Mouse (Mus musculus) v-Abl transformed pro-B cells (cell line): Measurements from ENCODE around the gene Gramd4.
"Not testable (repeated sequence)": the region's sequence is repeated elsewhere in the genome, so short reads cannot be mapped to it uniquely, and the experiment has no call there.

Source experiments
- in situ Hi-C, 2 experiments: fragments of 400-800 bp; cut with MboI; formaldehyde crosslinking; loops; one replicate each; pipeline ENCODE4 v1.15.1; 2025; ENCODE audit not compliant: unreplicated experiment in 2 of 2

Gene Gramd4

DNA sequence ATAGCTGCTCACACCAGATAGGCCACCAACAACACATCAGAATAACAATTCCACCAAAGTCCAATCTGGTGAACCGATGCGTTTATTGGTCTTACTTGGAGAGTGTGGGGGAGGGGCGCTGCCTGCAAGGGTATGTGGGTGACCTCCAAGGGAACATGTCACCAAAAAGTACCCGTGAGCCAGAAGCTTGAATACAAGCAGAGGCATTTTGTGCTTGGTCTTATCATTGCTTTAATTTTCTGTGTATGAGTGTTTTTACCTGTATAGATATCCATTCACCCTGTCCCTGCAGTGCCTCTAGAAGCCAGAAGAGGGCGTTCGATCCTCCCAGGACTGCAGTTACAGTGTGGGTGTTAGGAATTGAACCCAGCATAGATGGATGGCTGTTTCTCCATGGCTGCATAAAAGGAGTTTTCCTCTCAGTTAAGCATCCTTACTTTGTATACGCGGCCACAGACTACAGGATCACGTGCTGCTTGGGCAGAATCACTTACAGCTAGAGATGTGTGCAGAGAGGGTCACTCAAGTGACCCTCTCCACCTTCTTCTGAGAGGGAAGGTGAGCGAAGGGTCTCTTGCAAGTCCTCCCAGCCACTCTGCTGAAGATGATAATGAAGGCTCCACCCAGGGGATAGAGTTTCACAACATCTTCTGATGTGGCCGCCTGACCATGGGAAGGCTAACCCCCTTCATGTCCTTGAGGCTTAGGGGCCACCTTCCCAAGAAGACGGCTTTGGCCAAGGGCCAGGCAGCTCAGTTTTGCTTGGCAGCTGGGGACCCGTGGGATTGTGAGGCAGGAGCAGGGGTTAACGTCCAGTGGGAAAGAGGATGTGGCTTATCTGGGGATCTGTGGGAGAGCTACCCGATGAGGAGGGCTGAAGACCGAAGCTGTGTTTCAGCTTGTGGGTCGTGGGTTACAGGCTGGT, 28.1 kb downstream of the Gramd4 start:
- in situ Hi-C loops: no loop called here

DNA sequence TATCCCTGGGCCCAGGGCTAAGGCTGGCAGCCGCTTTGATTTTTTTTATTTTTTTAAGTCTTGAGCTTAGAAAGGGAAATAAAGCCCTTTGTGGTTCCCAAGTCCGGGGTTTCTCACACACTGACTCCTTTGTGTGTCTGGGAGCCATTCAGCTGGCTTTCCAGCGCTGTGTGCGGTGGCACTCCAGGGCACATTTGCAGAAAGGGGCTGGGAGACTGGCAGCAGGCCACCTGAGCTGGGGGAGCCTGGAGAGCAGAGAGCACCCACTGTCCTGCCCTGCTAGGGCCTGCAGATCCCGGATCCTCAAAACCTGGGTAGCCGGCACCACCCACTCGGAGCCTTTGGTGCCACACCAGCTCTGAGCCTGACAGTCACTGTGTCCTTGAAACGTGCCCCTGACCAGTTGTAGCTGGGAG, 28.8 kb downstream of the Gramd4 start:
- in situ Hi-C loops: no loop called here

DNA sequence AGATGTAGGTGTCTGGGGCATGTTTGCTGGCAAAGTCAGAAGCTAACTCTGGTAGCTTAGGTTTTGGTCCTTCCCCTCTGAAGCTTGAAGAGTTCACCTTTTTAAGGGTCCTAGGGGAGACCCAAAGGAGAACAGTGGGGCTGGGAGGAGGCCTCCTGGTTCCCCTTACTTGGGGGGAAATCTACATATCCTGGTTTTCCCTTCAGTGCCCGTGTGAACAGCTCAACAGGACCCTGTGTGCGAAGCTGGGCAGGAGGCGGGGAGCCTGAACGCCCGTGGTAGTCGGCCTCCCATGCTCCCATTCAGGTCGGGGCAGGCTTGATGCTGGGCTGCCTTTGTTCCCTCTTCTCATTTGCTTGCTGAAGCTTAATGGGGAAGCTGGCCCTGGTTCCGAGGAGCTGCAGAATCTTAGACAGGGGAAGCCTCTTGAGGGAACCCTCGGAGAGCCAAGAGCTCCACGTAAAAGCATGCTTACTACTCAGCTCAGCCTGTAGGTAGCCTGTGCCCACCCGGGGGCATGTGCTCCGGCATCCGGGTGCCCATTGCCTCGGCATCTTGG, 30.2 kb downstream of the Gramd4 start:
- in situ Hi-C loops: no loop called here

DNA sequence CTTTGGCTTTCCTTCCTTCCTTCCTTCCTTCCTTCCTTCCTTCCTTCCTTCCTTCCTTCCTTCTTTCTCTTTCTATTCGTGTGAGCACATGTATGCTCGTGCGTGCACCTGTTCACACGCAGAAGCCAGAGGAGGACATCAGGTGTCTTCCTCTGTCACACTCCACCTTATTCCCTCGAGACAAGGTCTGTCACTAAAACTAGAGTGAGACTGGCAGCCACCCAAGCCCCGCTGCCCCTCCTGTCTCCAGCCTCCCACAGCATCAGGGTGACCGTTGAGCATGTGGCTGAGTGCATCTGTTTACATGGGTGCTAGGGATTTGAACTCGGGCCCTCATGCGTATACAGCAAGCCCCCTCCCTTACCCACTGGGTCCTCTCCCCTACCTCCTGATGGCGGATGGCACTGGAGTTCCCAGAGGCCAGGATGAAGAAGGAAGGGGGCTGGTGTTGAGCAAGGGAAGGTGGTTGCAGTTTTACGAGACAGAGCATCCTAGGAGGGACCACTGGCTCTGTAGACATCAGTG, 30.8 kb downstream of the Gramd4 start:
- in situ Hi-C loops: no loop called here

DNA sequence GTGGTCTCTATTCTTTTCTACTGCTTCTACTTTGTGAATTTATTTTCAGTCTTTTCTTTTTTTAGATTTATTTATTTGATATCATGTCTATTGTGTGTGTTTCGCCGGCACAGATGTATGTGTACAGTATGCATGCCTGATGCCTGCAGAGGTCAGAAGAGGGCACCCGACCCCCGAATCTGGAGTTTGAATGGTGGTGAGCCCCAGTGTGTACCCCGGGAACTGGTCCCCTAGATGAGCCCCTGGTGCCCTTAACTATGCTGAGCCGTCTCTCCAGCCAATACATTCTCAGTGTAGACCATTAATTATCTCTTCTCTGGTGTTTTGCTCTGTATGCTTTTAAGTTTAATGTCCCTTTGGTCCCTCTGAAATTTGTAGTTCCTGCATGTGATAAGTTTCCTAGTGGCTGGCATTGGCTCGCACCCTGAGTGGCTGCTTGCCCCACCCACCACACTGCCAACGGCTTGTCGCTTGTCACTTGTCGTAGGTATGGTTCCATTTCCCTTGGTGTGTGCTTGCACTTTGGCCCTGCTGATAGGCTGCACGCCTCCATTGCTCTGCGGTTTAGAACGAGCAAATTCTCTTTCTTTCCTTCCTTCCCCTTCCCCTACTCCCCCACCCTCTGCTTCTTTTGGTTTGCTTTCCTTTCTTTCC, 31.7 kb downstream of the Gramd4 start:
- in situ Hi-C loops: no loop called here

DNA sequence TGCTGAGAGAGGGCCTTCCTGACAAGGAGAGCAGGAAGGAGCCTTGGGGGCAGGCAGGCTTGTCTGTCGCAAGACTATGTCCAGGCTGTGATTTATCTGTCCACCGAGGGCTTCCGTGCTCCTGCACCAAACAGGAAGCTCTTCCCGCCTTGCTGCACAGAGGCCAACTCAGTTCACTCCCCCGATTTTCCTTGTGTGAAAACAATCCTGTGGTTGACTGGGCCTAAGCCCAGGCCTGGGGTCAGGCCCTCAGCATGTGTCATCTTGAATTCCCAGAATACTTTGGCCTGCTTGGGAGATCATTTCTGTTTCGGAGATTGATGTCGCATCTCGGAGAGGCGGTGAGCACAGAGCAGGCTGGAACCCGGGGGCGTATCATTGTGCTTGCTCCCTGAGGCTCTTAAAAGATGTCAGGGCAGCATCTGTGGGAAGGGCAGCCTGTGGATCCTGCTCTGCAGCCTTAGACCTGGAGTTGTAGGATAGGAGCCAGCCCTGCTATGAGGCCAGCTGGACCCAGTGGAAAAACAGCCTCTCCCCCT, 32.6 kb downstream of the Gramd4 start:
- in situ Hi-C loops: no loop called here

DNA sequence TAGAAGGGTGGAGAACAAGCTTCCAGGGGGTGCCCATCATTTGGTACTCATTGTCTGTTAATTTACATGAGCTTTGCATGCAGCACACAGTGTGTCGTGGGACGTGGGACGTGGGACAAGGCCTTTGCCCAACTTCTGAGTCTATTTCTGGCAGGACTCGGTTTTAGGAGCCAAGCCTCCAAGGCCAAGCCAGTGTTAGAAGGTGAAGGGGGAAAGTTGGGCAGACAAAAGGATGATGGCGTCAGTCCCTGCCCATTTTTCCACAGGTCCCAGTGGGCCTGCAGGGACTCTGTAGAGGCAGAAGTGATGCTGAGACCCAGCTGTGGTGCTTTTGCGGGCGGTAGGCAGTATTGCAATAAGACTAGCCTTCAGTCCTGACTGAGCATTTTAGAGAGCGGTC, 33.1 kb downstream of the Gramd4 start:
- in situ Hi-C loops: no loop called here

DNA sequence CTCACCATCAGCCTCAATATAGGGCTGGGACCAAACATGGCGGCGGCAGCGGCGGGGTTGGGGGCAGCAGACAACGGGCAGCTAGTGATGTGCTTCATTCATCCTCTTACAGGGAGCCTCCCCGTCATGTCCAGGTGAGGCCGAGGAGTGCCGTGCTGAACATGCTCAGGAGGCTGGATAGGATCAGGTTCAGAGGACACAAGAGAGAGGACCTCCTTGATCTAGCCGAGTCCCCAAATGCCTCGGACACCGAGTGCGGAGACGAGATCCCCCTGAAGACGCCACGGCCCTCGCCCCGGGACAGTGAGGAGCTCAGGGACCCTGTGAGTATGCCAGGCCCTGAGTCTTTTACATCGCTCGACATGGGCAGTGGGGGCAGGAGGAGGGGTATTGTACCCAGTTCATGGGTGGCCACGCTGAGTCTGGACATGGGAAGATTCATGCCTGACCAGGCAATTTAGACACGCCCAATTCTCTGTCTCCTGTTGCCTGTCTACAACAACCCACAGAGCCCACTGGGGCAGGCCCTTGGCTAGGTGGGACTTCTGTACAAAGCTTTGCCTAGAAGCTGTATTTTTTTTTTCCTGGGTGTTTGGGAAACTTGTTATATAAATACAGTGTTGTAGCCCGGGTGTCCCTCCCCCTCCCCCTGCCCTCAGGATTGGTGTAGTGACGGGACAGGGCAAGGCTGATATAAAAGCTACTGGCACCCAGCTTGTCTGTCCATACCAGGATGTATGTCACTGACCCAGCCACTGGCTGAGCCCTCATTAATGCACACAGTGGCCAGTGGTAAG, 33.9 kb downstream of the Gramd4 start:
- in situ Hi-C loops: no loop called here

DNA sequence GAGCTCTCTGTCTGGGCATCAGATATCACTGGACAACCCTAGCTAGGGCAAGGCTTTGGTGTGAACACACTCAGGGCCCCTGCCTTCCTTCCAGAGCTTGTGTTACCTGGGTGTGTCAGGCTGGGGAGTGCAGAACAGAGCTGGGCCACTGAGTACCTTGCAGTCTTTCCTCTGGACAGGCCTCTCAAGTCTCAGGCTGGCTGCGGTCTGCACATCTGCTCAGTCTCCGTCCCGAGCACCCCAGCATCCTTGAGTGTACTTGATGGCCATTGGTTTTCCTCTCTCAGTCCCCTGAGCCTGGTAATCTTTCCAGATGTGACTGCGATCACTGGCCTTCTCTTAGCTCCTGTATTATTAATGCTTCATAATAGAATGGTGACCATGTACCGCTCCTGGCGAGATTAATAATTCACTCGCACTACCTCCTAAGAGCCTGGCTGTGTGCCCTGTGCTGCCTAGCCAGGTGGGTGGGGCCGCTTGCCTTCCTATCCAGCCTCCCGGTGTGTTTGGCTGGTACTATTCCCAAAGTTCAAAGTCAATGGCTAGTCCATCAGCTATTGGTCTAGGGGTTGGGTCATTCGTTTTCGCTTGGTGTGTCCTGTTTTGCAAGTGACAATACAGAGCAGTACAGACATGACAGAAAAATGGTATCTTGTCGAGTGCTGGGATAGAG, 34.6 kb downstream of the Gramd4 start:
- in situ Hi-C loops: no loop called here

DNA sequence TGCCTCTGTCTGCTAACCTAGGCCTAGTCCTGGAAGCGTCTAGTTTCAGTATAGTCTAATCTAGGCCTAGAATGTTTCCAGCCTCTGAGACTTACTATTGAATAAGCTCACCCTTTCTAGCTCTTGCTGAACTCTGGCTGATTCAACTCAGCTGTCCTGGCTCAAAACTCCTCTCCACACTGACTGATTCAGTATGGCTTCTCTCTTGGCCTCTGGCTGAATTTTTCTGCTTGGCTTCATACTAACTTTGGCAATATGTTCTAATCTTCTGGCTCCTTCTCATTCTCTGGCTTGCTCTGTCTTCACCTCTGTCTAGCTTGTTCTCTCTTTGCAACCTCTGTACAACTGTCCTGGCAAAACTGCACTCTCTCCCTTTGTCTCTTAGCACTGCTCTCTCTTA, 35.7 kb downstream of the Gramd4 start:
- in situ Hi-C loops: no loop called here

DNA sequence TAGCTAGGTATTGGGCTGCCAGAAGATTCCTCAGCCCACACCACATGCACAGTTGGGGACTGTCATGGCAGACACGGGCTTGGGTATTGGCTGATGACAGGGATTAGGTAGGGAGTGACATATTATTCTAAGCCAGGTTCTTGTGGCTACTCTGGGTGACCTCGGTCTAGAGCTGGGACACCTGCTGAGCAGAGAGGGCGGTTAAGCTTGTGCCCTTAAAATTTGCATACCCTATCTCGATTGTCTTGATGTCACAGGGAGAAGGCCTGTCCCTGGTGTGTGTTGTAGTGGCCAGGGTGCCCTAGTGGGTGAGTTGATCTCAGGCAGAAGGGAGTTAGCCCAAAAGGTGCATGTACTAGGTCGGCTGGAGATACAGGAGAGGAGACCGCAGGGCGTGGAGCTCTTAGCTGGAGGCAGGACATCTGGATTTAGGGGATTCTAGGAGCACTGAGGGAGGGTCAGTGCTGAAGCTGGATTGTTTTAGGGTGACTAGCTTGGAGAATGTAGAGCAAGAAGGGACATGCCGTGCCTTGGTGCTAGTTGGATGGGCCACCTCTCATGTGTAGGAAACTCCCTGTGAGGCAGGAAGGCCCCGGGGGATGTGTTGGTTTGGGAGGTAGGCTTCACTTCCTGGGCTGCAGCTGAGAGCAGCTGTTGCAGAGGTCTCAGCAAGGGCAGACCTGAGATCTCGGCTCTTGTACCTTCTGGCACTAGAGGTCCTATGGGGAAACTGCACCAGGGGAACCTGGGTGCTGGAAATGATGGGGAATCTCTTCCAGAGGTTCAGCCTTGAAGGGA, 37.0 kb downstream of the Gramd4 start:
- in situ Hi-C loops: no loop called here

DNA sequence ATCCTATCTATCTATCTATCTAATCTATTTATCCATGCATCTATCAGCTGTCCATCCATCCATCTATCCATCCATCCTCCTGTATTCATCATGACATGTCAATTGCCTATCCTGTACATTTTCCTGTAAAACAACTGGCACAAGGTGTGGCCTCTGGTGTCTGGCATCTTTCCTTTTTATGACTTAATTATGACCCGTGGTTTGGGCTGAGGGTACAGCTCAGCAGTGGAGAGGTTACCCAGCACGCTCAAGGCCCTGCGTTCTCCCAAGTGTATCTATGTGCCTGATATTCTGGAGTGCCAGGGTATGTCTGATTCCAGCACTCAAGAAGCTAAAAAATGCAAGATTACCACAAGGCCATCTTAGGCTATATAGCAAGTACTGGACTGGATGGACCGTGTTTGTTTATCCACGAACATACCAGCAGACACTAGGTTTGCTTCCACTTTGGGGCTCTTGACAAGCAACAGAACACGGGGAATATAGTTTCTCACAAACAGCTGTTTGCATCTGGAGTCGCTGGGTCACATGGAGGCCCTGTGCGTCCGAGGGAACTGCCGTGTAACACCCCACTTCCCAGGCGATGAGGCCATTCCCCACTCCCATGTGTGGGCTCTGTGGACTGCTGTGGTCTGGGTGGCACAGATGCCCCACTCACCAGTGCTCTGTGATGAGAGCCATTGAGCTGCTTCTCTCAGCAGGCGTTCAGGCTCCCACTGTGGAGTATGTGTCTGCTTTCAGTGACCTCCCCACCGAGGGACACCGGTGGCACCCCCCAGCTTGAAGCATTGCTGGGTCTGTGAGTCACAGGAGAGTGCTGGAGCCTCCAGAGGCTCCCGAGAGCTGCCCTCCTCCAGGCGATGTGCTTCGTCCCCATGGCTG, 38.5 kb downstream of the Gramd4 start:
- in situ Hi-C loops: no loop called here

DNA sequence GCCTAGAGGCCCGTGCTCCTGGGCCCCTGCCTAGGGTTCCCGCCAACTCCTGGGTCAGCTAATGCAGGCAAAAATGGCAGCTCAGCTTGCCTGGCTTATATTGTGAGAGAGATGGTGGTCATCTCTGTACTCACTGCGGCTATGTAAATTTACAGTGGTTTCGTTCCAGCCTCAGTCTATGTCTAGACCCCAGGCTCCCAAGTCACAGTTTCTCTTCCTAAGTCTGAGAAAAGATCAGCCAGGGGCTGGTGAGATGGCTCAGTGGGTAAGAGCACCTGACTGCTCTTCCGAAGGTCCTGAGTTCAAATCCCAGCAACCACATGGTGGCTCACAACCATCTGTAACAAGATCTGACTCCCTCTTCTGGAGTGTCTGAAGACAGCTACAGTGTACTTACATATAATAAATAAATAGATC, 39.1 kb downstream of the Gramd4 start:
- in situ Hi-C loops: not testable (repeated sequence)

DNA sequence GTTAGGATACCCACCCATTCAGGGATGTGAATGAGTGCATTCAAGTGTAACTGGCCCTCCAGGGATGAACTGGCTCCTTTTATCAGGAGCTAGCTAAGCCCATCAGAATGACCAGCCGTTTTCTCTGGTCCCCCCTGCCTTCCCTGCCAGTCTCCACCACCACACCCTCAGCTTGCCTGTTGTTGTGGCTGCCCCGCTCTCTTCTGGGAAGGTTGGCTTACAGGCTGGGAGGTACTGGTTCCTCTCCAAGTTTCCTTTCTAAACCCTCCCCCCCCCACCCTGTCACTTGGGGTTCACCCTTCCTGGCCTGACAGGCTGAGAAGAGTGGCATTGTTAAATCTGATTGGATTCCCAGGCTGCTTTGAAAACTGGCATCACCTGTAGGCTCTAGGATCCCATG, 40.4 kb downstream of the Gramd4 start:
- in situ Hi-C loops: no loop called here

DNA sequence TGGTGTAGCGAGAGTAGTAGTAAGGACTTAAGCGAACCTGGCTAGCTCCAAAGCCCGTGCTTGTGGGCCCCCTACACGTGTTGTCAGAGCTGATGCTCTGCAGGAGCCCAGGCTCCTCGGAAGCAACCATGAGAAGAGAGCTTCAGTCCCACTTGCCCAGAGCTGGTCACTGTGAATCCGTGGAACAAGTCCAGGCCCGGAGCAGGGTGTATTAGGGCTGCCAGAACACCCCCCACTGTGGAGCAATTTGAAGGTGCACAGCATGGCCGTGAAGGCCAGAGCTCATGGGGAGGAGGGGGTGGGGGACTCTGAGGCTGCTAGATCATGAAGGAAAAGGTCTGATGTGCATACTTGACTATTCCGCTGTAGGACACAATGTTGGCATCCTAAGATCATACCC, 44.1 kb downstream of the Gramd4 start:
- in situ Hi-C loops: no loop called here

DNA sequence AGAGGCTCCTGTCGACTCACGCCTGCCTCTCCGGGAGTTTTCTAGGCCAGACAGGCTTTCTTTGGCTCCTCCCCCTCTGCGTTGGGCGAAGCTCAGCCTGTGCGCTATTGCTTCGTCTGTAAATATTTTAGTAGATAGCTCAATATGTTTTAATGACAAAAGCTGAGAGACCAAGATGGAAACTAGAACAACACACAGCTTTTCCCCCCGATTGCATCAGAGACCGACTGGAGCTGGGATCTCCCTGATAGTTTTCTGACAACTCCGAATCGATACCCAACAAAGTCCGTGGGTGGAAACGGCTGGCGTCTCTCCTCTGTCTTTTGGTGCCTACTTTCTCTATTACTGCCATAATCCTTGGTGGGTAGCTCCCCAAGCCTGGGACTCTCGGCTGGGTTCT, 44.8 kb downstream of the Gramd4 start:
- in situ Hi-C loops: no loop called here

DNA sequence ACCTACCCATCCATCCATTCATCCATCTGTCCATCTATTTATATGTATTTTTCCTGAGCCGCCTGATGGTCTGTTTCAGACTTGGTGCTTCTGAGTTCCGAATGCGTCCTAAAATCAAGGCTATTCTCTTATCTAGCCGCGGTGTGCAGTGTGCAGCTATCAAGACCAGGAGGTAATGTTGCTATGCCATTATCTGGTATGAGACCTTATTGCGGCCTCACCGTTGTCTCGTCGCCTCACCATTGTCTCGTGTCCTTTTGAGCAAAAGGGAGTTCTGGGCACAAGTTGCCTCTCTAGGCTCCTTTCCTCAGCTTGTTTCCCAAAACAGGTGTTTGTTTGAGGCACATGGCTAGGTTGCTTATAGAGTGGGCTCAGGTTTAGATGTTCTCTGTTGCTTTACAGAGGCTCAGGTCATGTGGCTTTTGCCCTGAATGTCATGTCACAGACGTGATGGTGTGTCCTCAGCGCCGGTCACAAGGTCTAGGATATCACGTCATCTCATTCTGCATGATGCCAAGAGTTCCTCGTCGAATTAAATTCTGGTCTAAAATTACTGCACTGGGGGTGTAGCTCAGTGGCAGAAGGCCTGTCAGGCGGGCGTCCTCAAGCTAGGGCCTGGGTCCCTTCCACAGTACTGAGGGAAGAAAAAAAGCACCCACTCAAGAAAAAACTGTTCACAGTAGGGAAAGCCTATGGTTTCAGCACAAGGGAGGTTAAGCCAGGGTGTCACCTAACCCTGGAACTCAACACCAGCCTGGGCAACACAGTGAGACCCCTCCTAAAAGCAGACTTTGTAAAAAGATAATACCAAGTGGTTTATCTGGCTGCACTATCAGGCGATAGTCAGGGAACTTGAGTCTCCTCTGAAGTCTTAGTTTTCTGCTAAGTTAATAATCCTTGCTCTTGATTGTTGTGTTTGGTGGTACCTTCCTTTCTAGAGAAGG, 47.2 kb downstream of the Gramd4 start:
- in situ Hi-C loops: no loop called here
